Mouse (Mus musculus): Measurements from ENCODE around the gene Cbfb. TPM values are rescaled to one million over a fixed set of nuclear protein-coding genes. Genes with fewer than 3 reads are reported as not detected.

The Cbfb gene
- polyA plus RNA-seq (2014; fragmentation: Nextera tagmentation; extraction: Ambion mirVana): 81.4 and 85.2 TPM in 2 replicates

- ATAC-seq (ENCODE audit: insufficient read depth) (peak; percentile 95), DNase-seq (peak; percentile 98)
- TF ChIP-seq CTCF (IDR thresholded peaks at IDR 0.05; ENCODE audit: low read depth): no peak
- under 1% methylated on average over 71 of the region's 86 CpGs for WGBS
- H3K9ac ChIP-seq: peak within 1 kb of the TSS; percentile 97
- H3K27me3 ChIP-seq (ENCODE audit: insufficient read depth, low read length): no peaks in the 10 kb centered on the region; the same call in 1 of the 2 replicates
- no peaks in the 10 kb centered on the region for H3K9me3 ChIP-seq (ENCODE audit: low read depth, low read length)
- peak within 1 kb of the TSS; percentile 69 for H3K4me2 ChIP-seq
- peak within 1 kb of the TSS; percentile 86 for H3K4me3 ChIP-seq (ENCODE audit: low read depth, low read length)
- H3K27ac ChIP-seq (ENCODE audit: low read depth): peak within 1 kb of the TSS; percentile 99
- H3K36me3 ChIP-seq (ENCODE audit: insufficient read depth): peaks cover 16% of the 10 kb centered on the region; the same call in 1 of the 2 replicates
- peaks cover 6% of the 10 kb centered on the region; the same call in 1 of the 2 replicates for H3K4me1 ChIP-seq (ENCODE audit: insufficient read depth)
Observed at GRCm38 (mm10) chr8:105170381-105171115, at the start of gene Cbfb. Cbfb (plus strand) TSS chr8:105170674.

GRCm38 (mm10) chr8:105129864-105130263, 40.6 kb upstream of the Cbfb start:
- H3K36me3 ChIP-seq (ENCODE audit: insufficient read depth): no peaks in the 10 kb centered on the region
- 75% methylated on average over 9 of the region's 9 CpGs for WGBS

GRCm38 (mm10) chr8:105131509-105131908, 39.0 kb upstream of the Cbfb start, which contains the start of gene Ces4a:
Ces4a (plus strand) TSS chr8:105131800.
- Histone ChIP-seq H3K9ac (no peak within 1 kb of the TSS), H3K27me3 (ENCODE audit: insufficient read depth, low read length) (no peaks in the 10 kb centered on the region), H3K4me2 (no peak within 1 kb of the TSS), H3K27ac (ENCODE audit: low read depth) (no peak within 1 kb of the TSS), H3K9me3 (ENCODE audit: low read depth, low read length) (no peaks in the 10 kb centered on the region), H3K4me3 (ENCODE audit: low read depth, low read length) (no peak within 1 kb of the TSS), H3K36me3 (ENCODE audit: insufficient read depth) (no peaks in the 10 kb centered on the region), H3K4me1 (ENCODE audit: insufficient read depth) (no peaks in the 10 kb centered on the region)
- ATAC-seq (ENCODE audit: insufficient read depth) (no peak), DNase-seq (no peak)
- TF ChIP-seq CTCF (IDR thresholded peaks at IDR 0.05; ENCODE audit: low read depth): no peak
- WGBS: 69% methylated on average over 5 of the region's 5 CpGs

More at GRCm38 (mm10) chr8:105129864-105130263, 40.6 kb upstream of the Cbfb start:
- Histone ChIP-seq H3K9me3 (ENCODE audit: low read depth, low read length) (no peaks in the 10 kb centered on the region), H3K4me3 (ENCODE audit: low read depth, low read length) (no peak overlapping the region), H3K27ac (ENCODE audit: low read depth) (no peak overlapping the region), H3K4me2 (no peak overlapping the region), H3K9ac (no peak overlapping the region), H3K4me1 (ENCODE audit: insufficient read depth) (no peaks in the 10 kb centered on the region), H3K27me3 (ENCODE audit: insufficient read depth, low read length) (no peaks in the 10 kb centered on the region)
- TF ChIP-seq CTCF (IDR thresholded peaks at IDR 0.05; ENCODE audit: low read depth): no peak
- ATAC-seq (ENCODE audit: insufficient read depth) (no peak), DNase-seq (no peak)

GRCm38 (mm10) chr8:105138423-105138822, 32.1 kb upstream of the Cbfb start:
- no peak overlapping the region for H3K9ac ChIP-seq
- no peak overlapping the region for H3K27ac ChIP-seq (ENCODE audit: low read depth)
- no peak overlapping the region for H3K4me2 ChIP-seq
- TF ChIP-seq CTCF (IDR thresholded peaks at IDR 0.05; ENCODE audit: low read depth): peak; percentile 78
- H3K27me3 ChIP-seq (ENCODE audit: insufficient read depth, low read length): no peaks in the 10 kb centered on the region
- H3K4me3 ChIP-seq (ENCODE audit: low read depth, low read length): no peak overlapping the region
- no peaks in the 10 kb centered on the region for H3K9me3 ChIP-seq (ENCODE audit: low read depth, low read length)
- no peaks in the 10 kb centered on the region for H3K4me1 ChIP-seq (ENCODE audit: insufficient read depth)
- ATAC-seq (ENCODE audit: insufficient read depth) (no peak), DNase-seq (peak; percentile 76)
- H3K36me3 ChIP-seq (ENCODE audit: insufficient read depth): no peaks in the 10 kb centered on the region
- 22% methylated on average over 4 of the region's 4 CpGs for WGBS

- Histone ChIP-seq H3K27me3 (ENCODE audit: insufficient read depth, low read length) (no peaks in the 10 kb centered on the region), H3K9ac (no peak overlapping the region), H3K4me3 (ENCODE audit: low read depth, low read length) (no peak overlapping the region), H3K27ac (ENCODE audit: low read depth) (no peak overlapping the region), H3K4me2 (peak overlapping the region; percentile 33), H3K36me3 (ENCODE audit: insufficient read depth) (no peaks in the 10 kb centered on the region), H3K4me1 (ENCODE audit: insufficient read depth) (no peaks in the 10 kb centered on the region), H3K9me3 (ENCODE audit: low read depth, low read length) (no peaks in the 10 kb centered on the region)
- peak; percentile 15 for DNase-seq
- no peak for ATAC-seq (ENCODE audit: insufficient read depth)
- TF ChIP-seq CTCF (IDR thresholded peaks at IDR 0.05; ENCODE audit: low read depth): no peak
- WGBS: 25% methylated on average over 19 of the region's 19 CpGs
Observed at GRCm38 (mm10) chr8:105142395-105142794, 28.1 kb upstream of the Cbfb start.

- Histone ChIP-seq H3K36me3 (ENCODE audit: insufficient read depth) (no peaks in the 10 kb centered on the region), H3K27ac (ENCODE audit: low read depth) (no peak overlapping the region), H3K4me1 (ENCODE audit: insufficient read depth) (no peaks in the 10 kb centered on the region), H3K4me3 (ENCODE audit: low read depth, low read length) (no peak overlapping the region), H3K9me3 (ENCODE audit: low read depth, low read length) (no peaks in the 10 kb centered on the region), H3K9ac (no peak overlapping the region), H3K27me3 (ENCODE audit: insufficient read depth, low read length) (peaks cover 6% of the 10 kb centered on the region; the same call in 1 of the 2 replicates), H3K4me2 (no peak overlapping the region)
- DNase-seq (no peak), ATAC-seq (ENCODE audit: insufficient read depth) (no peak)
- WGBS: 62% methylated on average over 4 of the region's 4 CpGs
- TF ChIP-seq CTCF (IDR thresholded peaks at IDR 0.05; ENCODE audit: low read depth): no peak
Observed at GRCm38 (mm10) chr8:105151654-105152053, 18.8 kb upstream of the Cbfb start.

- Histone ChIP-seq H3K9ac (peak overlapping the region; percentile 41), H3K9me3 (ENCODE audit: low read depth, low read length) (no peaks in the 10 kb centered on the region), H3K4me3 (ENCODE audit: low read depth, low read length) (peak overlapping the region; percentile 27), H3K27ac (ENCODE audit: low read depth) (no peak overlapping the region), H3K4me2 (peak overlapping the region; percentile 67), H3K27me3 (ENCODE audit: insufficient read depth, low read length) (peaks cover 6% of the 10 kb centered on the region; the same call in 1 of the 2 replicates), H3K36me3 (ENCODE audit: insufficient read depth) (no peaks in the 10 kb centered on the region), H3K4me1 (ENCODE audit: insufficient read depth) (no peaks in the 10 kb centered on the region)
- WGBS: 2% methylated on average over 27 of the region's 27 CpGs
- 0 out of 2 replicates have a peak, but pooled peaks have one; percentile 1 for TF ChIP-seq CTCF (IDR thresholded peaks at IDR 0.05; ENCODE audit: low read depth)
- DNase-seq (peak; percentile 90), ATAC-seq (ENCODE audit: insufficient read depth) (peak; percentile 88)
Observed at GRCm38 (mm10) chr8:105152623-105153398, 17.7 kb upstream of the Cbfb start.

Measured in lung, embryonic 14.5 days (tissue).